Mouse (Mus musculus) right cerebral cortex, postnatal 14 days (tissue): ENCODE measurements at regions not wholly inside any gene's neighbourhood (a gene's known extent, or its start where the extent isn't known, plus 50 kb on each side); places are given as distances from the start of the nearest gene placed in this dataset.
"Not testable (repeated sequence)": the region's sequence is repeated elsewhere in the genome, so short reads cannot be mapped to it uniquely, and the experiment has no call there.

Source experiments
- DNase-seq: peaks from one replicate; pipeline ENCODE4 v3.0.0; 2022

DNA sequence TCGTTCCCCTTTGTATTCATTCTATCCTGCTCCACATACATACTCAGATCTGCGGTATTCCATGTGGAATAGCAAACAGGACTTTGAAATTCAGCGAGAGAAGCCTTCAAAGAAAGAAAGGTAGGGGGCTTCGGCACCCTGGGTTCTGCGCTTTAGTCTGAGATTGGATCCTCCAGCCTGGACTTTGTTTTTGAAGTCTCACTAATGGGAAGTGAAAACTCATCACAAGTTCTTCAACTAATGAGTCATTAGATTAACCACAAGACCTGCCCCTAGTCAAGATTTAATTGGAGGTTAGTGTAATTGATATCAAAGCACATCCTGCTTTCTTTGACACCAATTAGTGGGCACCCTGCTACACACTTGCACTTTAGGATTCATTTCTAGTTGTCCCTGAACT is 492.5 kb upstream of the Zfp960 start:
- no peak for DNase-seq

DNA sequence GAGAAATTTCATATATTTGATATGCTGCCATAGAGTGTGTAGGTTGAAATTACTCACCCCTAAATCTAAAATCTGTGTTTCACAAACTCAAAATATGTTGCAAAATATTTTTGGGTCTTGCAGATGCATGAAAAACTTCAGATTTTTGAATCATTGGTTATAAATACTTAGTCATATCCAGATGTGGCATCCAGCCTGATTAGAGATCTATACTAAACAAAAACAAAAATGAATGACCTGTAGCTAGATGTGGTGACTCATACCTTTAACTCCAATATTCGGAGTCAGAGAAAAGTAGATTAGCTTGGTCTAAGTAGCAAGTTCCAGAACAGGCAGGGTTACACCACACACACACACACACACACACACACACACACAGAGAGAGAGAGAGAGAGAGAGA is 475.1 kb upstream of the Zfp960 start:
- no peak for DNase-seq

DNA sequence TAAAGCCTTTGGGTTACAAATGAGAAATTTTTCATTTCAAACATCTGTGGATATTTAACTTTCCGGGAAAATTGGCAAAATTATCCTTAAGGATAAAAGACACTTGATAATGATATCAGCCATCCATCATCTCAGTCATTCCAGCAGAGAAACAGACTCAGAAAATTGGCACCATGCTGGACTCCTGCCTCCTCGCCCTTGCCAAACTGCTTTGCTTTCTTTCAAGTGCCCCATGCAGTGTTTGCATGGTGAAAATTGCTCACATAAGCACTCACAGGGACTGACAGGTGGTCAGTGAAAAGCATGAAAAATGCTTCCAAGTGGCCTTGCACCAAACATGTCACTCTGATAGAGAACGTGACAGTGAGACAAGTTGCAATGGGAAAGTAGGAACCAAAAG is 464.2 kb upstream of the Zfp960 start:
- DNase-seq: no peak

DNA sequence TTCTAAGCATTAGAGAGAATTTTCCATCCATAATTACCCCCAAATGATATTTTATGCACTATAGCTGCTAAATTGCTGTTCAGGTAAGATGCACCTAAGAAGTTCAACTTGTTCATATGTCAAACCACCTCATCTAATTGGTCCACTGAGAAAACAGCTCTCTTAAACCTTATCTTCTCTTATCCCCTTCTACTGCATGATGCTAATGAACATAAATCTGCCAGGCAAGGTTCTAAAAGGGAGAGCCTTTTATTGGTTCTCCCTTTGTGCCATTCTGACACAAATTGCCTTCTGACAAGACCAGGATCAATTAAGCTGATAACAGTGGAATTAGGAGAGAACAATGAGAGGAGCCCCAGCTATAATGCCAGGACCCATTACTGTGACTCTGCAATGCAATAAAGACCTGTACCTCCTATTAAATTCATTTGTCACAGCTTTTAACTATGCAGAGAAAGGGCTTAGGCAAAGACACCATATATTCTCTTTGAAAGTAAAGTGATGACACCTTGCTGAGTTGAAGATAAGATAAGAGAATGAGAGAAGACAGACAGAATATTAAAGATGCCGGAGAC is 451.4 kb upstream of the Zfp960 start:
- no peak for DNase-seq

DNA sequence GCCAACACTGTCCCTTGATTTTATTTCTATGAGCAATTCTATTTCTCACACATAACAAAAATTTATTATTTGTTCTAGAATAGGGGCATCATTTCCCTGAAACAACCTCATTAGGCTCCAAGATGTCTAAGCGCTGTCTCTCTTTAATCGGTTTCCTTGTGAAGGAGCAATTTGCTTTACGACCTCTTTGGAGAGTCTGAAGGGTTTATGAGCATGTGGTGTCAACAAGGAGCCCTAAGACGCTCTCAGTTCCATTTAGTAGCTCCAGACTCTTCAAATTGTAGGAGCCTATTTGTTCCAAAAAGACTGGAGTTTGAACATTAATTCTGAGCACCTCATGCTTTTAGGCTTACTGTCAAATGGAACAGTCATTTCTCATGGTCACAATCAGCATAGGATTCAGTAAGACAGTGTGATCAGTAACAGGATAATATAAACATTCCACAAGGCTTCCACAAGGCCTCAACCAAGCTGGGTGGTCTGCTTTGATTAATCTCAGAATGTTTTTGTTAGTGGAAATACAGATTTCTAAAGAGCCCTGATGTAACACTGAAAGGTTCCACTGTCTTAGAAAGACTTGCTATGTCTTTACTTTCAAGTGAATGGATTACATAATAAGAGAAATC is 441.9 kb upstream of the Zfp960 start:
- DNase-seq: no peak

DNA sequence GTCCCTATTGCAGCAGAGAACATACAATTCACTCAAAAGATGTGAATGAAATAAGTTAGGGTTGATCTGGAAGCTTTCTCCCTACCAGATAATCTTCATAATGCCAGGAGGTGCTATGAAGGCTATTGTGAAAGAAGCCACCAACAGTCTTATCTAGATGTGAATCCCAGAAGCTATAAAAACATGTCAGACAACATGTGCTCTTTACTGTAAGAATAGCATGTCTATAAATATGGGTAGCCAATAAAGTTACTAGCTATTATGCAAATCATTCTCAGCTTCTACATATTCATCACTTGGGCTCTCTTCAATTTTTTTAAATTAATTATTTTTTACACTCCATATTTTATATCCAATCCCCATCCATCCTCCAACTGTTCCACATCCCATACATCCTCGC is 434.1 kb upstream of the Zfp960 start:
- no peak for DNase-seq

DNA sequence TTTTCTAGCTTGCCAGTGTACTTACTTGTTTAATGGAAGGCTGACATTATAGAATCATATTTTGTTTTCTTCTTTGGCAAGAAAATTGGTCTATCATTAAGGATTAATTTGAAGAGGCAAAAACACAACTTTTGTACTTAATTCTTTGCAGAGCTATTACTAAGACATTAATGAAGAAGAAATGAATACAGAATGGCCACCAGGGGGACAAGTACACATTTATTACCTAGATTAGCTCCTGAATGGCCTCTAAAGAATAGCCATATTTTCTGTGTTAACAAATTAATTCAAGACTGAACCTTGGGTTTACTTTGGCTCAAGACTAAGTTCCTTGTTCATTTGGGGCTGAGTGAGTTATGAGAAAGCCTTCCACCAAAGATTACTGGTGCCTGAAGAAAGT is 430.5 kb upstream of the Zfp960 start:
- no peak for DNase-seq

DNA sequence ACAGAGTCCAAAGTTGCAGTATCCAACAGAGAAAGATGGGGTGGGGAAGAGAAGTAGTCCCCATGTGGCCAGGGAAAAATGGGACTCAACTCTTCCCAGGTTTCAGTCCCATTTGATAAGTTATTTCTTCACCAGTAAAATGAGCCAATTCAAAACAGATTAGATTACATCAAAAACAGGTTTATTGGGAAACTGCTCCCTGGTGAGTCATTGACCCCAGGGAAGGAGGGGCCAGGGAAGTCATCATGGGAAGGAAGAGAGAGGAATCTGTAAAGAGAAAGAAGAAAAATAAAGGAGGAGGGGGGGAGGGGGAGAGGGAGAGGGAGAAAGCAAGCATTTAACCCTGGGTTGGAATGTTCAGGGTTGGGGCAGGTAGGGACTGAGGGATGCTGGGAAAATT is 426.4 kb upstream of the Zfp960 start:
- no peak for DNase-seq

DNA sequence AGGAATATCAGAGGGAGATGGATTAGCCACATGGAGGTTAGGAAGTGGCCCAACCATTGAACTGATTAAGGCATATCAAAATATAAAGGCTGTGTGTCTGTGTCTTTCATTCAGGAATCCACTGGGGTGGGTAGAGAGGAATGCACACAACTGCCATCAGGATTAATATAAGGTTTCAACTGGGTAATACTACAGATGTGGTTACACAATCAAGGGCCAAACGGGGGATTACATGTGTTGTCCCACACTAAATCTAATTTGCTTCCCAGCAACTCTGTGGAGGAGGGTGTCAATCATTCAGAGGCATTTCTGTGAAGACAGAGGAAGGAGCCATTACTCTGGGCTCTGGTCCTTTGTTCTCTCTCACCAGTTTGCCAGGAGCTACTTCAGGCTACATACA is 416.0 kb upstream of the Zfp960 start:
- DNase-seq: no peak

DNA sequence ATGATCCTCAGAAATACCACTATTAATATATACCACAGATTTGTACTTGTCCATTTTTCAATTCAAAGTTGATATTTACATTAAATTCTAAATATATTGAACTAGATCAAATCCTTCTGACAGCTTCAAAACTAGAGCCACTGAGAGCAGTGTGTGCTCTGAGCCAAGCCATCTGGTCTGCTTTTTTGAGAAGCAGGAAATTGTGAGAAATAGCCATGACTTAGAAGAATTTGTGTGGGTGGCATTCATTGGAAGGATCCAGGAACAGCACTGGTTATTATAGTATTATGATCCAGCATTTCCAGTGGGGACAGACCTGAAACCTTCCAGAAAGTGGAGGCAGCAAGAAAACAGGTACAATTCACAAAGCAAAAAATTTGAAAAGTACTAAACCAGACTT is 398.7 kb upstream of the Zfp960 start:
- no peak for DNase-seq

DNA sequence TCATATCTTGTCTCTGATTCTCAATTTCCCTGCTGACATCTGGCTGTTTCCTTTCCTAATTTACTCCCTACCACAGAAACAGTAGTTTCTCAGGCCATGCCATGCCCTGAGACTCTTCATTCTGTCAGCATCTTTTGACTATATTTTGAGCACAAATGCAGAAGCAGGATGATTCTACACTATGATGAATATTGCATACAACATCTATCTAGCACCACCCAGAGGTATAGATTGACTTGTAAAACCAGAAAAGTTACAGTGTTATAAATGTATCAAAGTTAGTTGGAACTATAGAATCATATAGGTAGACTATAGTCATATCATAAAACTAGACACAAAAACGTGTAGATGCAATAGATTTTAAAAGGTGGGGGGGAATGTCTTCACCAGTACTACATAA is 396.3 kb upstream of the Zfp960 start:
- DNase-seq: no peak

DNA sequence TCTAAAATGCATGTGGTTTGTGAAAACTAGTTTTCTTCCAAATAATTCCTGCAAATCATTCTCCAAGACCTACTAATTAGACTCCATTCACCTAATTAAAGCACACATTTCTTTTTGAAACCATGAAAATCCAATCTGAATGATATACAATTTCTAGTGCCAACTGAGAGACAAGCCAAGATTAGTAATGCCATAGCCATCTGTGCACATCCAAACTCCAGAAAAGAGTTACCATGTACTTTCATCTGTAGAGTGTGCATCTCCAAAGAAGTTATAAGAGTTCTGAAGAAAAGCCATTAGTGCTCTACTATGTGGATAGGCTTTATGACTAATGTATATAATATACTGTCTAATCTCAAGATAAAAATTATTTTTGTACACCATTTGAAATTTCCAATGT is 359.7 kb upstream of the Zfp960 start:
- DNase-seq: no peak

DNA sequence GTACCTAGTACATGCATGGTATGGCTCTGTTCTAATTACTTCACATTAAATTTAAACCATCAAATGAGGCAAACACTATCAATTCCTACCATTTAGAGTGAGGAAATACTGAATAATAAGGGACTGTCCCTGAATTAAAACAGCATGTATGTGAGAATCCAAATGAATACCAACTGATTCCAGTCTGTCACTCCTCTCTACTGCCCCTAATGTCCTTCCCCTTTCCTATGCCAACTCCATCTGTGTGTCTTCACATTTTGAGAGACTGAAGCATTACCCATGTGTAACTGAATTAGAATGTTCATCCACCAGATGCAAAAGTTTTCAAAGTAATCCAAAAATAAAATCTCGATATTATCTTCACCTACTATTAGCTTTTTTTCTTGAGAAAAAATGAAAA is 358.0 kb upstream of the Zfp960 start:
- DNase-seq: no peak

DNA sequence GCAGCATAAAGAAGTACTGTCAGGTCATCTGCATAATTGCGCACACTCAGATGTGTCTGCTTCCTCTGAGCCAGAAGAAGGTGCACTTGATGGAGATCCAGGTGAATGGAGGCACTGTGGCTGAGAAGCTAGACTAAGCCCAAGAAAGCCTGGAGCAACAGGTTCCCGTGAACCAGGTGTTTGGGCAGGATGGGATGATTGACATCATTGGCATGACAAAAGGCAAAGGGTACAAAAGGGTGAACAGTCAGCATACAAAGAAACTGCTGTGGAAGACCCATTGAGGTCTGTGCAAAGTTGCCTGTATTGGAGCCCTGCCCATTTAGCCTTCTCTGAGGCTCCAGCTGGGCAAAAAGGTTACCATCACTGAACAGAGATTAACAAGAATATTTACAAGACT is 337.0 kb upstream of the Zfp960 start:
- no peak for DNase-seq

DNA sequence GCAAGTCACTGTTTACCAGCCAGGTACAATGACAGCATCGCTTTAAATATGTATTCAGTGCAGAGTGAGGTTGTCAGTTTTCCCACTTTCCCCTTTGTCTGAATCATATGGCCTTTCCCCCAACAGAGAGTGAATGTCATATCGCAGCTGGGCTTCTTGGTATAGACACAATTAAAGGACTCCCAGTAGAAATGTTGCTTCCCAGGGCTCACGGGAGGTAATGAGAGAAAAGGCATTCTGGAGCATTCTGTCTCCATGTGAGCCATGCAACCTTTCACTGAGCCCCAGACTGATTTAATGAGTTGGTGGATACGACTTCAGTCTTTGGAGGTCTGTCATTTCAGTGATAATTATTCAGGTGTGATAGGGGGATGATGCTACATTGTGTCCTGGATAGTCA is 310.8 kb upstream of the Zfp960 start:
- DNase-seq: no peak

DNA sequence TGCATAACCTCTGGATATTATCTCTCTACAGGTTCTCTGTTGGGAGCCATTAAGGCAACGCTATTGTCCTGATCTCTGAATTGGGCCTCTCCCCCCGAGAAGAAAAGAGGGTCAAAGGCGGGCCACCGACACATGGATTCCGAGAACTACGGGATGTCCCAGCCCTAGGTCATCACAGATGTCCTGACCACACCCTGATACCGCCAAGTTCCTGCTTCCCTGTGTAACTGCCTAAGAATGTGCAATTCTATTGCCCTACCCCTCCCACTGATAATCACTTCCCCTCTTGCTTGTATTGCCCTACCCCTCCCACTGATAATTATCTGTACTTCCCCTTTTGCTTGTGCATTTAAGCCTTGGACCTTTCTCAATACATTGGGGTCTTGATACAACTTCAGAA is 293.3 kb upstream of the Zfp960 start:
- not testable (repeated sequence) for DNase-seq

DNA sequence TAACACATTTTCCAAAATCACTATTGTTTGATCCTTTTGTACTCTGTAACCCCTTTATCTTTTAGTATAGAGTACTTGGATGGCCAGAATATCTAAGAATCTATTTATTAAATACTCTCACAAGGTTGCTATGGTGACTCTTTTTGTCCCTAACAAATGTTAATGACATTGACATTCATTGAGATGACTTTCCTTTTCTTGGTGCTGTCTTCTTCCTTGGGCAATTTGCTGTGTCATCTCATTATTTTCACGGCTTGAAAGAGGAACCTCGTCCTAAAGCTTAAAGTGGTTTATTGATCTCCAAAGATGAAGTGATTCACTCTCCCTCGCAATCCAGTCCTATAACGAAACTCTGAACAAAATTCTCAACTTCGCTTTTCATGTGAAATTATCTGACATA is 265.6 kb upstream of the Zfp960 start:
- no peak for DNase-seq

DNA sequence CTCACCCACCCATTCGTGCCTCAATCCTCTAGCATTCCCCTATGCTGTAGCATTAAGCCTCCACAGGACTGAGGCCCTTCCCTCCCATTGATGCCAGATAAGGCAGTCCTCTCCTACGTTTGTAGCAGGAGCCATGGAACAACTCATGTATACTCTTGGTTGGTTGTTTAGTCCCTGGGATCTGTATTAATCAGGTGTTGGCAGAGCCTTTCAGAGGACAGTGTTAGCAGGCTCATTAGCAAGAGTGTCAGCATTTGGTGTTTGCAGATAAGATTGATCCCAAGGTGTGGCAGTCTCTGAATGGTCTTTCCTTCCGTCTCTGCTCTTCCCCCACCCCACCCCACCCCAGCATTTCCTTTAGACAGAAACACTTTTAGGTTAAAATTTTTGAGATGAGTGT is 258.9 kb upstream of the Zfp960 start:
- no peak for DNase-seq

DNA sequence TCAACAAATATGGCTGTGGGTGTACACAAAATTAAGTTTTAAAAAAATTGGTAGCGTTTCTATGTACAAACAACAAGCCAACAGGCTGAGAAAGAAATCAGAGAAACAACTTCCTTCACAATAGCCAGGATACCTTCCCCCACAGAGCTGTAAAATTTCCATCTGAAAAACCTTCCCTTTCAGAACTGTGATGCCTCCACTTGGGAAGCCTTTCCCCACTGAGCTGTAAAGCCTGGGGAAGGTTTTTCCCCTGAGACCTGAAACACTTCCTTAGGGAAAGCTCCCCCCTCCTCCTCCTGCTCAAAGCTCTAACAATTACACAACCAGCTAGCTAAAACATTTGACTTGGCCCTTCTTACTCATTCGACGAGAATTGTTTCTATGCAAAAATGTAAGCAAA is 245.5 kb upstream of the Zfp960 start:
- DNase-seq: no peak

DNA sequence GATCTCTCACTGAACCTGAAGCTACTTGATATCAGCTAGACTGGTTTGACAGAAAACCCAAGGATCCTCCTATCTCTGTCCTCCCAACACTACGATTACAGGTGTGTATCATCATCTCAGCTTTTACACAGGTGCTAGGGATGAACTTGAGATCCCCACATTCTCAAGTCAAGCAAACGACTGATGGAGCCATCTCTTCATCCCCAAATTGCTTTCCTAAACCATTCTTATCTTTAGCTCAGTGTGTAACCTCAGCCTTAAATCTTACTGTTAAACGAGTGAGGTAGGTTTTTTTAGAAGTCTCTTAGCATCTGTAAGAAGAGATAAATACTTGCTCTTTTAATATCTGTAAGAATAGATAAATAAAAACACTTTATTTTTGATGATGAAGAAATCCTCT is 242.2 kb upstream of the Zfp960 start:
- DNase-seq: no peak

DNA sequence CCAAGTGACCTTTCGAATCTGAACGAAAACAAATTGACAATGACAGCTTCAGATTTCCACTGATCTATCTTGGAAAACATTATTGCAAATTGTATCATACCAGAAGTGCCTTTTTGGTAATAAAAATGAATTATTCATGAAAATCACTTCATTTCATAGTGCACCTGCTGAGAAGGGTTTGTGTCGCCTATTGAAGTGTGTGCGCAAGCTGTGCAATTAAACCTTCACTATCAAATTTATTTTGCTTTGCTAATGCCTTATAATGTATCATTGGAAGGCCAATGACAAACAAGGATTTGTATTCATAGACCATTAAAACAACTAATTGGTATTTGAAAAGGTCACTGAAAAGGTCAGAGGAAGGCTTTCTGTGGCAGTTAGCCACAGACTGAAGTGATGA is 224.8 kb upstream of the Zfp960 start:
- DNase-seq: no peak

DNA sequence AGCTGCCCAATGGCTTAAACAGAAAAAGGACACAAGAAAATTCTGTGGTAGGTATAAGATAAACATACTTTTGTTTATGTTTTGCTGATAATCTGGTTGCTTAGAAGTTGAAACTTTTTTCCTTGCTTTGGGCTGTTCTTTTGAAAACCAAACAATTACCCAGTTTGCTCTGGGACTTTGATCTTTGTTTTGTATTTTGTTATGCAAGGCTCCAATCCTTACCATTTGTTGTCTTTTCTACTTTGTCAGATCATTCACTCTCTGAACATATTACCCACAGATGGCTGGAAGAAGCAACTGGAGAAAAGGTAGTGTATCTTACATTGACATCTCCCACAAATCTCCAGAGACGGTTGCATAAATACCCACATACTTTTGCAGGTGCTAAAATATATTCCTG is 203.1 kb upstream of the Zfp960 start:
- DNase-seq: no peak

DNA sequence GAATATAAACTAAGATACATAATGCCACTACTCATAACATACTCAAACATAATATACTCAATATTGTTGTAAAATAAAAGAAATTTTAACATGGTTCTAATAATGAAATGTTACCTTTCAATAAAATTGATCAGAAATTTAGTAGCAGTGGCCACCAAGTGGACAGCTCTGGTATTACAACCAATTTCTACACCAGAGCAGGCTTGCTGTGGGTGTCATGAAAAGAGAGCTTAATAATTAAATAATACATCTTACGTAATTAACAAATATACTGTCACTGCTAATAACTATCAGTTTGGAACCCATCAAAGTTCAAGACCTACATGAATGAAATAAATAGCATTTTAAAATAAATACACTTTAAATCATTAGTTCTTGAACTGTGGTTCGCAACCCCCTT is 163.1 kb upstream of the Zfp960 start:
- peak; percentile 39 for DNase-seq

DNA sequence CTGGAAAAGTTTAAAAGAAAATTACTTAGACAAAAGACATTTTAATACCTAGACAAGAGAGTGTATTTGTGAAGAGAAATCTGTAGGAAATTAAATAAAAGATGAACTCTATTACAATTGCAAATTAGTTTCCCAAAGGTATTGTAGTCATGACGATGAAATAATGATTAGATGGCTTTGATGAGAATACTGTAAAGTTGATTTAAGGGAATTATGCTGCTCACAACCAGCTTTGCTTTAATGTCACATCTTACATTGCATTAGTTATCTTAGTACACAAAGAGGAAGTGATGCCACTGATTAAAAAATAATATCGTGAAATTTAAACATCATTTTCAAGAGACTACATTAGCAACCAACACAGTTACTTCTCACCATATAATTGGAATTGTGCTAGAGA is 145.7 kb upstream of the Zfp960 start:
- no peak for DNase-seq

DNA sequence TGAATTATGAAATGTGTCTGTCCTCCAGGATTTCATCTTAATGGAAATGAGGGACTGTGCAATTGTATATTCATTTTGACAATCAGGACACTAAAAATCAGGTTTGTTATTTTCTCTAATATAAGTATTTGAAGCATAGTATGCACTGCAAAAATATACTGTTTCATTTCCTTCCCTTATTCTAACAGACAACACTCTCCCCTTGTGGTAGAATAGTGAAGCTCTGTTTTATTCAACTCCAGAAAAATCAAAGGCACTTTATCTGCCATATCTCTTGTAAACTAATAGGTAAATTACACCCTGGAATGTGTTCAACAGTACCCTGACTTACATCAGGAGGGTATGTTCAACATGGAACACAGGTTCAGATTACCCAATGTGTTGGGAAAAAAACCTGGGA is 137.7 kb upstream of the Zfp960 start:
- DNase-seq: no peak
